Mouse (Mus musculus): Measurements from ENCODE around the gene Morn3. TPM values are rescaled to one million over a fixed set of nuclear protein-coding genes. Genes with fewer than 3 reads are reported as not detected.

The Morn3 gene
- polyA plus RNA-seq, 1 experiment from 2014 or later: not detected

- H3K27me3 ChIP-seq (replicated peaks; ENCODE audit: control insufficient read depth, insufficient read depth, low read length): no peaks in the 10 kb centered on the region
- H3K9me3 ChIP-seq (ENCODE audit: control insufficient read depth, low read length): no peaks in the 10 kb centered on the region
- no peaks in the 10 kb centered on the region for H3K36me3 ChIP-seq (ENCODE audit: control insufficient read depth, insufficient read depth)
- ATAC-seq: no peak
- H3K4me3 ChIP-seq (replicated peaks; ENCODE audit: low read length): no peak overlapping the region
- peaks cover 4% of the 10 kb centered on the region for H3K4me1 ChIP-seq (replicated peaks; ENCODE audit: control insufficient read depth, insufficient read depth, low read length)
- no peak overlapping the region for H3K27ac ChIP-seq (ENCODE audit: low read length)
- H3K4me2 ChIP-seq (ENCODE audit: low read length): no peak overlapping the region
- WGBS: 35% methylated on average over 9 of the region's 9 CpGs
- no peak overlapping the region for H3K9ac ChIP-seq (replicated peaks; ENCODE audit: low read depth, low read length)
Observed at GRCm38 (mm10) chr5:123045561-123046295, 1.1 kb downstream of the Morn3 start.

- no peak for ATAC-seq
- Histone ChIP-seq H3K9ac (replicated peaks; ENCODE audit: low read depth, low read length) (no peak overlapping the region), H3K4me2 (ENCODE audit: low read length) (no peak overlapping the region), H3K27me3 (replicated peaks; ENCODE audit: control insufficient read depth, insufficient read depth, low read length) (no peaks in the 10 kb centered on the region), H3K9me3 (ENCODE audit: control insufficient read depth, low read length) (no peaks in the 10 kb centered on the region), H3K36me3 (ENCODE audit: control insufficient read depth, insufficient read depth) (no peaks in the 10 kb centered on the region), H3K4me1 (replicated peaks; ENCODE audit: control insufficient read depth, insufficient read depth, low read length) (peaks cover 5% of the 10 kb centered on the region; the same call in 1 of the 2 replicates), H3K27ac (ENCODE audit: low read length) (no peak overlapping the region), H3K4me3 (replicated peaks; ENCODE audit: low read length) (no peak overlapping the region)
- 21% methylated on average over 7 of the region's 7 CpGs for WGBS
Observed at GRCm38 (mm10) chr5:123043856-123044255, 3.0 kb downstream of the Morn3 start.

GRCm38 (mm10) chr5:123040796-123041195, 6.0 kb downstream of the Morn3 start:
- Histone ChIP-seq H3K27me3 (replicated peaks; ENCODE audit: control insufficient read depth, insufficient read depth, low read length) (no peaks in the 10 kb centered on the region), H3K4me2 (ENCODE audit: low read length) (no peak overlapping the region), H3K4me3 (replicated peaks; ENCODE audit: low read length) (no peak overlapping the region), H3K9ac (replicated peaks; ENCODE audit: low read depth, low read length) (no peak overlapping the region), H3K9me3 (ENCODE audit: control insufficient read depth, low read length) (no peaks in the 10 kb centered on the region), H3K36me3 (ENCODE audit: control insufficient read depth, insufficient read depth) (no peaks in the 10 kb centered on the region), H3K4me1 (replicated peaks; ENCODE audit: control insufficient read depth, insufficient read depth, low read length) (peaks cover 5% of the 10 kb centered on the region; the same call in 1 of the 2 replicates), H3K27ac (ENCODE audit: low read length) (no peak overlapping the region)
- ATAC-seq: no peak
- 58% methylated on average over 7 of the region's 7 CpGs for WGBS

GRCm38 (mm10) chr5:123039120-123039752, 7.6 kb downstream of the Morn3 start:
- no peaks in the 10 kb centered on the region for H3K36me3 ChIP-seq (ENCODE audit: control insufficient read depth, insufficient read depth)
- H3K9me3 ChIP-seq (ENCODE audit: control insufficient read depth, low read length): no peaks in the 10 kb centered on the region
- H3K4me2 ChIP-seq (ENCODE audit: low read length): peak overlapping the region; percentile 49
- peaks cover 9% of the 10 kb centered on the region for H3K4me1 ChIP-seq (replicated peaks; ENCODE audit: control insufficient read depth, insufficient read depth, low read length)
- H3K27ac ChIP-seq (ENCODE audit: low read length): no peak overlapping the region
- H3K9ac ChIP-seq (replicated peaks; ENCODE audit: low read depth, low read length): 0 out of 2 replicates have a peak overlapping the region, but pooled peaks have one; percentile 33
- ATAC-seq: no peak
- WGBS: 3% methylated on average over 25 of the region's 25 CpGs
- peak overlapping the region; percentile 22 for H3K4me3 ChIP-seq (replicated peaks; ENCODE audit: low read length)
- H3K27me3 ChIP-seq (replicated peaks; ENCODE audit: control insufficient read depth, insufficient read depth, low read length): no peaks in the 10 kb centered on the region

- peaks cover 9% of the 10 kb centered on the region for H3K4me1 ChIP-seq (replicated peaks; ENCODE audit: control insufficient read depth, insufficient read depth, low read length)
- no peaks in the 10 kb centered on the region for H3K27me3 ChIP-seq (replicated peaks; ENCODE audit: control insufficient read depth, insufficient read depth, low read length)
- no peak overlapping the region for H3K27ac ChIP-seq (ENCODE audit: low read length)
- no peak for ATAC-seq
- no peak overlapping the region for H3K9ac ChIP-seq (replicated peaks; ENCODE audit: low read depth, low read length)
- H3K4me3 ChIP-seq (replicated peaks; ENCODE audit: low read length): no peak overlapping the region
- 84% methylated on average over 5 of the region's 5 CpGs for WGBS
- H3K36me3 ChIP-seq (ENCODE audit: control insufficient read depth, insufficient read depth): no peaks in the 10 kb centered on the region
- no peak overlapping the region for H3K4me2 ChIP-seq (ENCODE audit: low read length)
- H3K9me3 ChIP-seq (ENCODE audit: control insufficient read depth, low read length): no peaks in the 10 kb centered on the region
Observed at GRCm38 (mm10) chr5:123038115-123038514, 8.7 kb downstream of the Morn3 start.

- WGBS: 36% methylated on average over 6 of the region's 6 CpGs
- no peak overlapping the region for H3K9ac ChIP-seq (replicated peaks; ENCODE audit: low read depth, low read length)
- no peak overlapping the region for H3K4me2 ChIP-seq (ENCODE audit: low read length)
- ATAC-seq: no peak
- H3K9me3 ChIP-seq (ENCODE audit: control insufficient read depth, low read length): no peaks in the 10 kb centered on the region
- no peaks in the 10 kb centered on the region for H3K36me3 ChIP-seq (ENCODE audit: control insufficient read depth, insufficient read depth)
- no peak overlapping the region for H3K4me3 ChIP-seq (replicated peaks; ENCODE audit: low read length)
- H3K4me1 ChIP-seq (replicated peaks; ENCODE audit: control insufficient read depth, insufficient read depth, low read length): peaks cover 9% of the 10 kb centered on the region
- no peak overlapping the region for H3K27ac ChIP-seq (ENCODE audit: low read length)
- no peaks in the 10 kb centered on the region for H3K27me3 ChIP-seq (replicated peaks; ENCODE audit: control insufficient read depth, insufficient read depth, low read length)
Observed at GRCm38 (mm10) chr5:123035564-123035963, 11.3 kb downstream of the Morn3 start.

GRCm38 (mm10) chr5:123035089-123035488, 11.7 kb downstream of the Morn3 start:
- Histone ChIP-seq H3K27ac (ENCODE audit: low read length) (no peak overlapping the region), H3K4me3 (replicated peaks; ENCODE audit: low read length) (no peak overlapping the region), H3K4me2 (ENCODE audit: low read length) (no peak overlapping the region), H3K27me3 (replicated peaks; ENCODE audit: control insufficient read depth, insufficient read depth, low read length) (no peaks in the 10 kb centered on the region), H3K9me3 (ENCODE audit: control insufficient read depth, low read length) (no peaks in the 10 kb centered on the region), H3K4me1 (replicated peaks; ENCODE audit: control insufficient read depth, insufficient read depth, low read length) (peaks cover 9% of the 10 kb centered on the region), H3K9ac (replicated peaks; ENCODE audit: low read depth, low read length) (no peak overlapping the region), H3K36me3 (ENCODE audit: control insufficient read depth, insufficient read depth) (no peaks in the 10 kb centered on the region)
- 88% methylated on average over 4 of the region's 4 CpGs for WGBS
- ATAC-seq: no peak

GRCm38 (mm10) chr5:123033646-123034160, 13.1 kb downstream of the Morn3 start:
- Histone ChIP-seq H3K27me3 (replicated peaks; ENCODE audit: control insufficient read depth, insufficient read depth, low read length) (no peaks in the 10 kb centered on the region), H3K4me1 (replicated peaks; ENCODE audit: control insufficient read depth, insufficient read depth, low read length) (peaks cover 4% of the 10 kb centered on the region; the same call in 1 of the 2 replicates), H3K4me2 (ENCODE audit: low read length) (no peak overlapping the region), H3K9me3 (ENCODE audit: control insufficient read depth, low read length) (no peaks in the 10 kb centered on the region), H3K4me3 (replicated peaks; ENCODE audit: low read length) (no peak overlapping the region), H3K36me3 (ENCODE audit: control insufficient read depth, insufficient read depth) (peaks cover 3% of the 10 kb centered on the region; the same call in 1 of the 2 replicates), H3K9ac (replicated peaks; ENCODE audit: low read depth, low read length) (no peak overlapping the region), H3K27ac (ENCODE audit: low read length) (no peak overlapping the region)
- WGBS: 76% methylated on average over 7 of the region's 7 CpGs
- no peak for ATAC-seq

- no peaks in the 10 kb centered on the region for H3K27me3 ChIP-seq (replicated peaks; ENCODE audit: control insufficient read depth, insufficient read depth, low read length)
- no peaks in the 10 kb centered on the region for H3K9me3 ChIP-seq (ENCODE audit: control insufficient read depth, low read length)
- ATAC-seq: no peak
- no peak overlapping the region for H3K9ac ChIP-seq (replicated peaks; ENCODE audit: low read depth, low read length)
- H3K4me2 ChIP-seq (ENCODE audit: low read length): no peak overlapping the region
- H3K36me3 ChIP-seq (ENCODE audit: control insufficient read depth, insufficient read depth): peaks cover 3% of the 10 kb centered on the region; the same call in 1 of the 2 replicates
- peaks cover 6% of the 10 kb centered on the region; the same call in 1 of the 2 replicates for H3K4me1 ChIP-seq (replicated peaks; ENCODE audit: control insufficient read depth, insufficient read depth, low read length)
- H3K4me3 ChIP-seq (replicated peaks; ENCODE audit: low read length): no peak overlapping the region
- H3K27ac ChIP-seq (ENCODE audit: low read length): no peak overlapping the region
- 93% methylated on average over 3 of the region's 3 CpGs for WGBS
Observed at GRCm38 (mm10) chr5:123031312-123031711, 15.5 kb downstream of the Morn3 start.
